Mouse (Mus musculus): Measurements from ENCODE around the gene Phactr1. TPM values are rescaled to one million over a fixed set of nuclear protein-coding genes. Genes with fewer than 3 reads are reported as not detected.
A peak's percentile ranks its signal among the peaks of the same experiment; 100 is the strongest.

The Phactr1 gene
- polyA plus RNA-seq, 1 experiment from 2014 or later: 18.7 TPM

GRCm38 (mm10) chr13:42789221-42789620 is 108.8 kb downstream of the Phactr1 start:
- 80% methylated on average over 13 of the region's 13 CpGs for WGBS
- Histone ChIP-seq H3K4me3 (ENCODE audit: low read depth, low read length) (no peak overlapping the region), H3K9me3 (ENCODE audit: control insufficient read depth, low read length) (no peaks in the 10 kb centered on the region), H3K9ac (ENCODE audit: low read depth, low read length) (no peak overlapping the region), H3K4me2 (replicated peaks; ENCODE audit: low read depth, low read length) (no peak overlapping the region), H3K27ac (ENCODE audit: low read depth, low read length) (no peak overlapping the region), H3K36me3 (ENCODE audit: control insufficient read depth, insufficient read depth, low read length) (no peaks in the 10 kb centered on the region), H3K4me1 (replicated peaks; ENCODE audit: control insufficient read depth, insufficient read depth, low read length) (no peaks in the 10 kb centered on the region), H3K27me3 (ENCODE audit: control insufficient read depth, insufficient read depth, low read length) (no peaks in the 10 kb centered on the region)
- ATAC-seq (ENCODE audit: low FRiP score) (no peak), DNase-seq (ENCODE audit: low spot score) (no peak)

- Histone ChIP-seq H3K9ac (ENCODE audit: low read depth, low read length) (no peak overlapping the region), H3K9me3 (ENCODE audit: control insufficient read depth, low read length) (no peaks in the 10 kb centered on the region), H3K4me1 (replicated peaks; ENCODE audit: control insufficient read depth, insufficient read depth, low read length) (no peaks in the 10 kb centered on the region), H3K27me3 (ENCODE audit: control insufficient read depth, insufficient read depth, low read length) (no peaks in the 10 kb centered on the region), H3K36me3 (ENCODE audit: control insufficient read depth, insufficient read depth, low read length) (no peaks in the 10 kb centered on the region), H3K4me2 (replicated peaks; ENCODE audit: low read depth, low read length) (no peak overlapping the region), H3K27ac (ENCODE audit: low read depth, low read length) (no peak overlapping the region), H3K4me3 (ENCODE audit: low read depth, low read length) (no peak overlapping the region)
- 23% methylated on average over 8 of the region's 8 CpGs for WGBS
- no peak for ATAC-seq (ENCODE audit: low FRiP score)
- DNase-seq (ENCODE audit: low spot score): peak; percentile 59
Observed at GRCm38 (mm10) chr13:42792279-42792678, 111.9 kb downstream of the Phactr1 start.

- DNase-seq (ENCODE audit: low spot score) (no peak), ATAC-seq (ENCODE audit: low FRiP score) (no peak)
- 90% methylated on average over 6 of the region's 6 CpGs for WGBS
- Histone ChIP-seq H3K4me2 (replicated peaks; ENCODE audit: low read depth, low read length) (no peak overlapping the region), H3K9ac (ENCODE audit: low read depth, low read length) (no peak overlapping the region), H3K4me1 (replicated peaks; ENCODE audit: control insufficient read depth, insufficient read depth, low read length) (no peaks in the 10 kb centered on the region), H3K36me3 (ENCODE audit: control insufficient read depth, insufficient read depth, low read length) (no peaks in the 10 kb centered on the region), H3K27ac (ENCODE audit: low read depth, low read length) (no peak overlapping the region), H3K4me3 (ENCODE audit: low read depth, low read length) (no peak overlapping the region), H3K9me3 (ENCODE audit: control insufficient read depth, low read length) (no peaks in the 10 kb centered on the region), H3K27me3 (ENCODE audit: control insufficient read depth, insufficient read depth, low read length) (no peaks in the 10 kb centered on the region)
Observed at GRCm38 (mm10) chr13:42800523-42800922, 120.1 kb downstream of the Phactr1 start.

GRCm38 (mm10) chr13:42804314-42804713 is 123.9 kb downstream of the Phactr1 start:
- Histone ChIP-seq H3K27ac (ENCODE audit: low read depth, low read length) (no peak overlapping the region), H3K27me3 (ENCODE audit: control insufficient read depth, insufficient read depth, low read length) (no peaks in the 10 kb centered on the region), H3K4me3 (ENCODE audit: low read depth, low read length) (no peak overlapping the region), H3K9me3 (ENCODE audit: control insufficient read depth, low read length) (no peaks in the 10 kb centered on the region), H3K4me2 (replicated peaks; ENCODE audit: low read depth, low read length) (no peak overlapping the region), H3K36me3 (ENCODE audit: control insufficient read depth, insufficient read depth, low read length) (no peaks in the 10 kb centered on the region), H3K9ac (ENCODE audit: low read depth, low read length) (no peak overlapping the region), H3K4me1 (replicated peaks; ENCODE audit: control insufficient read depth, insufficient read depth, low read length) (no peaks in the 10 kb centered on the region)
- WGBS: 37% methylated on average over 9 of the region's 9 CpGs
- DNase-seq (ENCODE audit: low spot score) (no peak), ATAC-seq (ENCODE audit: low FRiP score) (no peak)

- no peak overlapping the region for H3K4me3 ChIP-seq (ENCODE audit: low read depth, low read length)
- H3K27ac ChIP-seq (ENCODE audit: low read depth, low read length): no peak overlapping the region
- peak overlapping the region; percentile 3; the same call in 1 of the 2 replicates for H3K4me2 ChIP-seq (replicated peaks; ENCODE audit: low read depth, low read length)
- H3K4me1 ChIP-seq (replicated peaks; ENCODE audit: control insufficient read depth, insufficient read depth, low read length): no peaks in the 10 kb centered on the region
- peak; percentile 69 for DNase-seq (ENCODE audit: low spot score)
- 15% methylated on average over 7 of the region's 7 CpGs for WGBS
- H3K36me3 ChIP-seq (ENCODE audit: control insufficient read depth, insufficient read depth, low read length): no peaks in the 10 kb centered on the region
- H3K9ac ChIP-seq (ENCODE audit: low read depth, low read length): no peak overlapping the region
- peak; percentile 76 for ATAC-seq (ENCODE audit: low FRiP score)
- H3K9me3 ChIP-seq (ENCODE audit: control insufficient read depth, low read length): no peaks in the 10 kb centered on the region
- no peaks in the 10 kb centered on the region for H3K27me3 ChIP-seq (ENCODE audit: control insufficient read depth, insufficient read depth, low read length)
Observed at GRCm38 (mm10) chr13:42812762-42813161, 132.3 kb downstream of the Phactr1 start.

- WGBS: 53% methylated on average over 10 of the region's 10 CpGs
- no peak for ATAC-seq (ENCODE audit: low FRiP score)
Observed at GRCm38 (mm10) chr13:42818378-42818777, 138.0 kb downstream of the Phactr1 start.

GRCm38 (mm10) chr13:42820513-42820912 is 140.1 kb downstream of the Phactr1 start:
- Histone ChIP-seq H3K4me1 (replicated peaks; ENCODE audit: control insufficient read depth, insufficient read depth, low read length) (no peaks in the 10 kb centered on the region), H3K9ac (ENCODE audit: low read depth, low read length) (no peak overlapping the region), H3K27me3 (ENCODE audit: control insufficient read depth, insufficient read depth, low read length) (no peaks in the 10 kb centered on the region), H3K4me2 (replicated peaks; ENCODE audit: low read depth, low read length) (no peak overlapping the region), H3K27ac (ENCODE audit: low read depth, low read length) (no peak overlapping the region), H3K4me3 (ENCODE audit: low read depth, low read length) (no peak overlapping the region), H3K9me3 (ENCODE audit: control insufficient read depth, low read length) (no peaks in the 10 kb centered on the region), H3K36me3 (ENCODE audit: control insufficient read depth, insufficient read depth, low read length) (no peaks in the 10 kb centered on the region)
- 59% methylated on average over 9 of the region's 9 CpGs for WGBS
- DNase-seq (ENCODE audit: low spot score): no peak
- no peak for ATAC-seq (ENCODE audit: low FRiP score)

More at GRCm38 (mm10) chr13:42818378-42818777, 138.0 kb downstream of the Phactr1 start:
- Histone ChIP-seq H3K9me3 (ENCODE audit: control insufficient read depth, low read length) (no peaks in the 10 kb centered on the region), H3K36me3 (ENCODE audit: control insufficient read depth, insufficient read depth, low read length) (no peaks in the 10 kb centered on the region), H3K9ac (ENCODE audit: low read depth, low read length) (no peak overlapping the region), H3K4me1 (replicated peaks; ENCODE audit: control insufficient read depth, insufficient read depth, low read length) (no peaks in the 10 kb centered on the region), H3K27ac (ENCODE audit: low read depth, low read length) (no peak overlapping the region), H3K4me2 (replicated peaks; ENCODE audit: low read depth, low read length) (no peak overlapping the region), H3K4me3 (ENCODE audit: low read depth, low read length) (no peak overlapping the region), H3K27me3 (ENCODE audit: control insufficient read depth, insufficient read depth, low read length) (no peaks in the 10 kb centered on the region)
- peak; percentile 75 for DNase-seq (ENCODE audit: low spot score)

- ATAC-seq (ENCODE audit: low FRiP score) (no peak), DNase-seq (ENCODE audit: low spot score) (no peak)
- Histone ChIP-seq H3K4me2 (replicated peaks; ENCODE audit: low read depth, low read length) (no peak overlapping the region), H3K4me3 (ENCODE audit: low read depth, low read length) (no peak overlapping the region), H3K36me3 (ENCODE audit: control insufficient read depth, insufficient read depth, low read length) (no peaks in the 10 kb centered on the region), H3K9me3 (ENCODE audit: control insufficient read depth, low read length) (no peaks in the 10 kb centered on the region), H3K9ac (ENCODE audit: low read depth, low read length) (no peak overlapping the region), H3K27me3 (ENCODE audit: control insufficient read depth, insufficient read depth, low read length) (no peaks in the 10 kb centered on the region), H3K4me1 (replicated peaks; ENCODE audit: control insufficient read depth, insufficient read depth, low read length) (no peaks in the 10 kb centered on the region), H3K27ac (ENCODE audit: low read depth, low read length) (no peak overlapping the region)
- WGBS: 59% methylated on average over 15 of the region's 15 CpGs
Observed at GRCm38 (mm10) chr13:42821426-42822106, 141.1 kb downstream of the Phactr1 start.

GRCm38 (mm10) chr13:42822545-42822944 is 142.1 kb downstream of the Phactr1 start:
- no peak overlapping the region for H3K9ac ChIP-seq (ENCODE audit: low read depth, low read length)
- H3K4me3 ChIP-seq (ENCODE audit: low read depth, low read length): no peak overlapping the region
- WGBS: 29% methylated on average over 10 of the region's 10 CpGs
- no peak overlapping the region for H3K4me2 ChIP-seq (replicated peaks; ENCODE audit: low read depth, low read length)
- no peaks in the 10 kb centered on the region for H3K9me3 ChIP-seq (ENCODE audit: control insufficient read depth, low read length)
- H3K27ac ChIP-seq (ENCODE audit: low read depth, low read length): no peak overlapping the region
- DNase-seq (ENCODE audit: low spot score): peak; percentile 92
- no peaks in the 10 kb centered on the region for H3K4me1 ChIP-seq (replicated peaks; ENCODE audit: control insufficient read depth, insufficient read depth, low read length)
- no peaks in the 10 kb centered on the region for H3K27me3 ChIP-seq (ENCODE audit: control insufficient read depth, insufficient read depth, low read length)
- peak; percentile 45; the same call in 1 of the 2 replicates for ATAC-seq (ENCODE audit: low FRiP score)
- no peaks in the 10 kb centered on the region for H3K36me3 ChIP-seq (ENCODE audit: control insufficient read depth, insufficient read depth, low read length)
